5 mouse cellular contexts compared by ENCODE assay signal in genomic region chr3:63570082-63570481, GRCm38 (mm10).
"Had no signal": no experiment of that assay in that cellular context is flagged by ENCODE, and none has a peak within 500 bp of the region (broad histone marks: within the 10 kb centered on the region; RNA-seq: fewer than 3 reads in every experiment).

No protein-coding gene starts in this region.

- H3K9me3 ChIP-seq: limb, embryonic 12.5 days; stomach, embryonic 15.5 days had no signal

- H3K27me3 ChIP-seq: limb, embryonic 12.5 days; stomach, embryonic 15.5 days had no signal

- H3K27ac ChIP-seq: kidney, postnatal 0 days; limb, embryonic 12.5 days; liver, embryonic 14.5 days; stomach, embryonic 15.5 days had no signal

- H3K4me2 ChIP-seq: limb, embryonic 12.5 days; stomach, embryonic 15.5 days had no signal

- H3K4me3 ChIP-seq: limb, embryonic 12.5 days; stomach, embryonic 15.5 days had no signal

- H3K9ac ChIP-seq: limb, embryonic 12.5 days; liver, embryonic 14.5 days; stomach, embryonic 15.5 days had no signal

- H3K36me3 ChIP-seq: limb, embryonic 12.5 days; stomach, embryonic 15.5 days had no signal

- ATAC-seq: intestine, postnatal 0 days had no signal

- H3K4me1 ChIP-seq: limb, embryonic 12.5 days; stomach, embryonic 15.5 days had no signal
